In genomic region chr11:102249351-102250090, GRCm38 (mm10) we compare ENCODE assay signal across 7 mouse cellular contexts. TPM values are rescaled to one million over a fixed set of nuclear protein-coding genes. Genes with fewer than 3 reads are reported as not detected.
A peak's percentile ranks its signal among the peaks of the same experiment; 100 is the strongest.
DNase-seq lines count a peak whose midpoint lies in the region; ATAC-seq and TF ChIP-seq lines count a peak whose summit lies in the region.

No protein-coding gene starts in this region.

- peak overlapping the region; percentile 90 for H3K4me2 ChIP-seq in forebrain, embryonic 15.5 days (replicated peaks)
- H3K4me2 ChIP-seq in liver, embryonic 15.5 days = peak overlapping the region; percentile 82

- peak overlapping the region; percentile 90 for H3K9ac ChIP-seq in ES-Bruce4 (ENCODE audit: low read depth, poor library complexity, severe bottlenecking)
- H3K9ac ChIP-seq in forebrain, embryonic 15.5 days (replicated peaks) = peak overlapping the region; percentile 44
- H3K9ac ChIP-seq in liver, embryonic 15.5 days = peak overlapping the region; percentile 85

- TF ChIP-seq POLR2A in ES-Bruce4 (IDR thresholded peaks at IDR 0.05; ENCODE audit: insufficient read depth, low read length) = no peak
- TF ChIP-seq POLR2A in cerebellum, adult 2 months (IDR thresholded peaks at IDR 0.05; ENCODE audit: borderline replicate concordance, insufficient read depth, low read length) = no peak

- ATAC-seq in forebrain, embryonic 15.5 days (replicated peaks) = no peak
- no peak for ATAC-seq in liver, embryonic 15.5 days (ENCODE audit: insufficient read depth)

- peak overlapping the region; percentile 73 for H3K27ac ChIP-seq in ES-Bruce4 (ENCODE audit: insufficient read depth, low read length)
- no peak overlapping the region for H3K27ac ChIP-seq in forebrain, embryonic 15.5 days (replicated peaks)
- peak overlapping the region; percentile 74 for H3K27ac ChIP-seq in liver, embryonic 15.5 days (replicated peaks)
- H3K27ac ChIP-seq in cerebellum, adult 2 months (ENCODE audit: insufficient read depth, low read length) = no peak overlapping the region

- peak; percentile 38 for DNase-seq in 416B (ENCODE audit: low read depth)
- DNase-seq in embryo, embryonic 10 days (ENCODE audit: low spot score) = no peak
- no peak for DNase-seq in cerebellum, adult 2 months
- no peak for DNase-seq in right cerebral cortex, postnatal 4 days

- WGBS in forebrain, embryonic 15.5 days = 8% methylated on average over 9 of the region's 9 CpGs
- WGBS in liver, embryonic 15.5 days (ENCODE audit: insufficient replicate concordance) = 7% methylated on average over 9 of the region's 9 CpGs
- 13% methylated on average over 9 of the region's 9 CpGs for WGBS in cerebellum, adult 2 months

- no peaks in the 10 kb centered on the region for H3K9me3 ChIP-seq in ES-Bruce4 (replicated peaks; ENCODE audit: control insufficient read depth, insufficient read depth, low read length, poor library complexity, severe bottlenecking)
- no peaks in the 10 kb centered on the region for H3K9me3 ChIP-seq in forebrain, embryonic 15.5 days
- H3K9me3 ChIP-seq in liver, embryonic 15.5 days (replicated peaks) = no peaks in the 10 kb centered on the region

- TF ChIP-seq EP300 in ES-Bruce4 (IDR thresholded peaks at IDR 0.05; ENCODE audit: insufficient read depth, low read depth, low read length) = 0 out of 2 replicates have a peak, but pooled peaks have one; percentile 41

- H3K36me3 ChIP-seq in ES-Bruce4 (ENCODE audit: control insufficient read depth, insufficient read depth, low read length, poor library complexity, severe bottlenecking) = peaks cover 34% of the 10 kb centered on the region
- no peaks in the 10 kb centered on the region for H3K36me3 ChIP-seq in forebrain, embryonic 15.5 days
- H3K36me3 ChIP-seq in liver, embryonic 15.5 days (replicated peaks) = peaks cover 38% of the 10 kb centered on the region

- H3K4me1 ChIP-seq in ES-Bruce4 (ENCODE audit: control insufficient read depth, insufficient read depth, low read length) = no peaks in the 10 kb centered on the region
- H3K4me1 ChIP-seq in forebrain, embryonic 15.5 days = peaks cover 26% of the 10 kb centered on the region
- H3K4me1 ChIP-seq in liver, embryonic 15.5 days (replicated peaks) = peaks cover 23% of the 10 kb centered on the region
- H3K4me1 ChIP-seq in cerebellum, adult 2 months (ENCODE audit: control insufficient read depth, insufficient read depth, low read length) = 0 out of 2 replicates have a peak, but pooled peaks cover 4% of the 10 kb centered on the region

- no peaks in the 10 kb centered on the region for H3K27me3 ChIP-seq in ES-Bruce4 (ENCODE audit: control insufficient read depth, insufficient read depth, low read length, poor library complexity, severe bottlenecking)
- H3K27me3 ChIP-seq in forebrain, embryonic 15.5 days = no peaks in the 10 kb centered on the region
- peaks cover 15% of the 10 kb centered on the region for H3K27me3 ChIP-seq in liver, embryonic 15.5 days
- no peaks in the 10 kb centered on the region for H3K27me3 ChIP-seq in cerebellum, adult 2 months (ENCODE audit: control insufficient read depth, insufficient read depth, low read length)

- peak overlapping the region; percentile 89 for H3K4me3 ChIP-seq in ES-Bruce4 (ENCODE audit: low read depth, low read length)
- peak overlapping the region; percentile 54 for H3K4me3 ChIP-seq in forebrain, embryonic 15.5 days
- H3K4me3 ChIP-seq in liver, embryonic 15.5 days (replicated peaks) = peak overlapping the region; percentile 86
- no peak overlapping the region for H3K4me3 ChIP-seq in cerebellum, adult 2 months (replicated peaks; ENCODE audit: insufficient read depth, low read depth, low read length)

- TF ChIP-seq CTCF in ES-Bruce4 (IDR thresholded peaks at IDR 0.05; ENCODE audit: low read depth, low read length) = no peak
- no peak for TF ChIP-seq CTCF in cerebellum, adult 2 months (IDR thresholded peaks at IDR 0.05; ENCODE audit: borderline replicate concordance, insufficient read depth, low read depth, low read length)

RNA-seq across cellular contexts. Expression of gene BC030867, which starts 0.8 kb away (rescaled TPM):
- 32.5 and 34.0 TPM in 2 replicates for polyA plus RNA-seq in ES-Bruce4 (2011; ENCODE audit: insufficient read depth, insufficient read length, low read depth, missing spikeins)
- polyA plus RNA-seq in forebrain, embryonic 15.5 days (2015; fragmentation: Nextera tagmentation; extraction: Ambion mirVana) = 5.6 and 7.0 TPM in 2 replicates
- 14.1 and 15.3 TPM in 2 replicates for polyA plus RNA-seq in liver, embryonic 15.5 days (2015; fragmentation: Nextera tagmentation; extraction: Ambion mirVana)
- polyA plus RNA-seq in cerebellum, adult 2 months (2012; rRNA removed) = 1.3 and 2.2 TPM in 2 replicates

RNA-seq across cellular contexts. Expression of gene Asb16, which starts 19.0 kb away (rescaled TPM):
- 0.70 and 2.3 TPM in 2 replicates for polyA plus RNA-seq in ES-Bruce4 (2011; ENCODE audit: insufficient read depth, insufficient read length, low read depth, missing spikeins)
- not detected in 2 replicates for polyA plus RNA-seq in forebrain, embryonic 15.5 days (2015; fragmentation: Nextera tagmentation; extraction: Ambion mirVana)
- 0.05 and 0.06 TPM in 2 replicates for polyA plus RNA-seq in liver, embryonic 15.5 days (2015; fragmentation: Nextera tagmentation; extraction: Ambion mirVana)
- 3.1 and 4.0 TPM in 2 replicates for polyA plus RNA-seq in cerebellum, adult 2 months (2012; rRNA removed)

RNA-seq across cellular contexts. Expression of gene Hdac5, which starts 19.6 kb away (rescaled TPM):
- polyA plus RNA-seq in ES-Bruce4 (2011; ENCODE audit: insufficient read depth, insufficient read length, low read depth, missing spikeins) = 41.2 and 42.4 TPM in 2 replicates
- polyA plus RNA-seq in forebrain, embryonic 15.5 days (2015; fragmentation: Nextera tagmentation; extraction: Ambion mirVana) = 127 and 129 TPM in 2 replicates
- 17.3 and 17.5 TPM in 2 replicates for polyA plus RNA-seq in liver, embryonic 15.5 days (2015; fragmentation: Nextera tagmentation; extraction: Ambion mirVana)
- 188 and 194 TPM in 2 replicates for polyA plus RNA-seq in cerebellum, adult 2 months (2012; rRNA removed)

RNA-seq across cellular contexts. Expression of gene Tmub2, which starts 35.2 kb away (rescaled TPM):
- polyA plus RNA-seq in ES-Bruce4 (2011; ENCODE audit: insufficient read depth, insufficient read length, low read depth, missing spikeins) = 19.7 and 20.0 TPM in 2 replicates
- polyA plus RNA-seq in forebrain, embryonic 15.5 days (2015; fragmentation: Nextera tagmentation; extraction: Ambion mirVana) = 73.1 and 73.4 TPM in 2 replicates
- 26.1 and 28.9 TPM in 2 replicates for polyA plus RNA-seq in liver, embryonic 15.5 days (2015; fragmentation: Nextera tagmentation; extraction: Ambion mirVana)
- polyA plus RNA-seq in cerebellum, adult 2 months (2012; rRNA removed) = 82.7 and 85.3 TPM in 2 replicates

RNA-seq across cellular contexts. Expression of gene Atxn7l3, which starts 46.9 kb away (rescaled TPM):
- polyA plus RNA-seq in ES-Bruce4 (2011; ENCODE audit: insufficient read depth, insufficient read length, low read depth, missing spikeins) = 44.3 and 50.3 TPM in 2 replicates
- polyA plus RNA-seq in forebrain, embryonic 15.5 days (2015; fragmentation: Nextera tagmentation; extraction: Ambion mirVana) = 27.6 and 29.5 TPM in 2 replicates
- polyA plus RNA-seq in liver, embryonic 15.5 days (2015; fragmentation: Nextera tagmentation; extraction: Ambion mirVana) = 3.8 and 4.6 TPM in 2 replicates
- polyA plus RNA-seq in cerebellum, adult 2 months (2012; rRNA removed) = 93.3 and 101 TPM in 2 replicates

Comparison
In these comparisons a context has a peak if more than half of its experiments do, and no peak if none do; other contexts are left out.
1. H3K27ac ChIP-seq: peak in ES-Bruce4 (single experiment) and liver, embryonic 15.5 days (single experiment); none in forebrain, embryonic 15.5 days (single experiment) and cerebellum, adult 2 months (single experiment).
2. Peak in every context shown above with its lines, with median percentiles within 50 percentile points of each other: H3K9ac ChIP-seq.